Mouse (Mus musculus) neural tube, embryonic 11.5 days (tissue): ENCODE results near the gene Orai3. TPM values are rescaled to one million over a fixed set of nuclear protein-coding genes. Genes with fewer than 3 reads are reported as not detected.

ENCODE experiments used
- ATAC-seq: fragments of 200-750 bp; cut with Nextera tagmentation; 2 replicates; pipeline ENCODE4 v1.8.0; 2017; ENCODE audit warnings: moderate number of reproducible peaks, mild to moderate bottlenecking, moderate TSS enrichment, moderate library complexity; ENCODE audit not compliant: insufficient read depth, low FRiP score, low TSS enrichment
- DNase-seq: peaks from one replicate; pipeline ENCODE4 v3.0.0-alpha.2; 2015; ENCODE audit warnings: low spot score
- H3K27ac ChIP-seq: fragments of 300-500 bp; sonication (generic); 2 replicates; pipeline ENCODE4 v1.5.1; 2014; ENCODE audit warnings: low read depth, mild to moderate bottlenecking, low read length
- H3K27me3 ChIP-seq: fragments of 300-500 bp; sonication (generic); 2 replicates; pipeline ENCODE4 v1.6.1; 2014; ENCODE audit warnings: mild to moderate bottlenecking, low read length, mixed read lengths; ENCODE audit not compliant: control insufficient read depth, insufficient read depth
- H3K36me3 ChIP-seq: fragments of 300-500 bp; sonication (generic); 2 replicates; pipeline ENCODE4 v1.6.1; 2014; ENCODE audit warnings: mild to moderate bottlenecking, low read length, moderate library complexity, mixed read lengths; ENCODE audit not compliant: control insufficient read depth, insufficient read depth
- H3K4me1 ChIP-seq: fragments of 300-500 bp; sonication (generic); 2 replicates; pipeline ENCODE4 v1.6.1; 2014; ENCODE audit warnings: low read length, mixed read lengths; ENCODE audit not compliant: control insufficient read depth, insufficient read depth
- H3K4me2 ChIP-seq: fragments of 300-500 bp; sonication (generic); 2 replicates; pipeline ENCODE4 v1.6.1; 2014; ENCODE audit warnings: low read depth, mild to moderate bottlenecking, moderate library complexity
- H3K4me3 ChIP-seq: fragments of 300-500 bp; sonication (generic); 2 replicates; pipeline ENCODE4 v1.5.1; 2014; ENCODE audit warnings: low read depth, low read length
- H3K9ac ChIP-seq: fragments of 300-500 bp; sonication (generic); 2 replicates; pipeline ENCODE4 v1.6.1; 2014; ENCODE audit warnings: mild to moderate bottlenecking, low read length
- H3K9me3 ChIP-seq: fragments of 300-500 bp; sonication (generic); 2 replicates; pipeline ENCODE4 v1.6.1; 2016; ENCODE audit warnings: low read length; ENCODE audit not compliant: control insufficient read depth
- whole genome bisulfite sequencing: fragments of 180-500 bp; shearing (Covaris S2); extraction: QIAGEN DNeasy Blood & Tissue Kit; methylation state at CpG from one replicate; pipeline ENCODE4 v1.1.7; 2014; 5-methylcytosine and 5-hydroxymethylcytosine counted together
- polyA plus RNA-seq: library from polyadenylated mRNA; unstranded; fragments of >200 nt; fragmentation: Nextera tagmentation; extraction: Ambion mirVana; gene quantifications from 2 replicates; pipeline ENCODE4 v1.2.1, GENCODE M21; 2014

The Orai3 gene
- polyA plus RNA-seq, 1 experiment from 2014 or later, result 5.5 TPM

DNA sequence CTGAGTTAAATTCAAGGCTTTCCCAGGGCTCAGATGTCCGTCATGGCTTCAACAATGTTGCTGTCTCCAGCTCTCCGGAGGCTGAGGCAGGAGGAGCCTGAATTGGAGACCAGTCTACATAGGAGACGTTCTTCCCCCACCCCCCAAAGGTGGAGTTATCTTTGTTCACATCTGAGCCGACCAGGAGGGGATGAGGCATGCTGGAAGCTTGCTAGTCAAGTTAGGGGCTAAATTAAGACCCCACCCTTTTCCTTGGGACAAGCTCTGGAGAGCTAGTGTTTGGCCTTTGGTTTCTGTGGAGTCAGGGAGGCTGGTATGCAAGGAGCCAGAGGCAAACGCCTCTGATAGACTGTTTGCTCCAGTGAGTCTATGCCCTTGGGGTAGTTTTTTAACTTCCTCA lies 16.5 kb upstream of the Orai3 start:
- H3K4me1 ChIP-seq, result no peaks in the 10 kb centered on the region; the same call in 1 of the 2 replicates
- H3K27ac ChIP-seq, result no peak overlapping the region
- ATAC-seq (no peak), DNase-seq (no peak)
- H3K4me2 ChIP-seq, result no peak overlapping the region
- 87% methylated on average over 5 of the region's 5 CpGs for WGBS
- peaks cover 36% of the 10 kb centered on the region for H3K36me3 ChIP-seq
- no peak overlapping the region for H3K4me3 ChIP-seq
- H3K9ac ChIP-seq, result no peak overlapping the region
- H3K27me3 ChIP-seq, result no peaks in the 10 kb centered on the region
- no peaks in the 10 kb centered on the region for H3K9me3 ChIP-seq

DNA sequence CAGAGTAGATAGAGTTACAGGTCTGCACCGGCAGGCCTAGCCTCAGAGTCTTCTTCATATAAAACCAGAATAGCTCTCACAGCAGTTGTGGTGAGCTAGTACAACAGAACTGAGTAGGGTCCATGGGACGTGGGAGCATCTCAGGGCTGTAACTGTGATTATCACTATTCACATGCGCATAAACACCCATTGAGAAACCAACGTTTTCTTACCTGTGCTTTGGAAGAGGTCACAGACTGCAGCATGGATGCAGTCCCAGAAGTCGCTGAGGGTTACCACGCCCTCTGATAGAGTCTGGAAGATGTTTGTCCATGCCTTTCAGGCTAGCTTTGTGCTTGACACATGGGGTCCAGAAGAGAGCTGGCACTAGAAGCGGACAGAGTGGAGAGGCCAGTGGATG lies 15.9 kb upstream of the Orai3 start:
- WGBS, result 92% methylated on average over 7 of the region's 7 CpGs
- Histone ChIP-seq H3K36me3 (peaks cover 34% of the 10 kb centered on the region), H3K9me3 (no peaks in the 10 kb centered on the region), H3K4me2 (no peak overlapping the region), H3K4me3 (no peak overlapping the region), H3K27me3 (no peaks in the 10 kb centered on the region), H3K9ac (no peak overlapping the region), H3K4me1 (no peaks in the 10 kb centered on the region; the same call in 1 of the 2 replicates), H3K27ac (no peak overlapping the region)
- ATAC-seq, result no peak
- DNase-seq, result no peak

DNA sequence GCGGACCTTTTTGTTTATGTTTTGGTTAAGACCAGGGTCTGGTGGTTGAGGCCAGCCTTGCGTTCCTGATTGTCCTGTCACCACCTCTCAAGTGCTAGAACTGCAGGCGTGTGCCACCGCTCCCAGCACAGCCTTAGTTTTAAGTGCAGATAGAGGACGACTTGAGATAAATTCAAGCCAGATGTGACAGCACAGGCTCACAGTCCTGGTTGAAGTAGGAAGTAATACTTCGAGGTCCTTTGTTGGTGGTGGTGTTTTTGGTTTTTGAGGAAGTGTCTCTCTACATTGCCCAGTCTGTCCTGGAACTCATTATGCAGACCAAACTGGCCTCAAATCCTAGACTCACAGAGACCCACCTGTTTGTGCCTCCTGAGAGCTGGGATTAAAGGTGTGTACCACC lies 9.9 kb upstream of the Orai3 start:
- Histone ChIP-seq H3K36me3 (peaks cover 18% of the 10 kb centered on the region), H3K4me1 (no peaks in the 10 kb centered on the region; the same call in 1 of the 2 replicates), H3K4me3 (no peak overlapping the region), H3K27me3 (no peaks in the 10 kb centered on the region), H3K27ac (no peak overlapping the region), H3K4me2 (no peak overlapping the region), H3K9me3 (no peaks in the 10 kb centered on the region), H3K9ac (no peak overlapping the region)
- ATAC-seq (no peak), DNase-seq (no peak)
- 64% methylated on average over 6 of the region's 6 CpGs for WGBS

DNA sequence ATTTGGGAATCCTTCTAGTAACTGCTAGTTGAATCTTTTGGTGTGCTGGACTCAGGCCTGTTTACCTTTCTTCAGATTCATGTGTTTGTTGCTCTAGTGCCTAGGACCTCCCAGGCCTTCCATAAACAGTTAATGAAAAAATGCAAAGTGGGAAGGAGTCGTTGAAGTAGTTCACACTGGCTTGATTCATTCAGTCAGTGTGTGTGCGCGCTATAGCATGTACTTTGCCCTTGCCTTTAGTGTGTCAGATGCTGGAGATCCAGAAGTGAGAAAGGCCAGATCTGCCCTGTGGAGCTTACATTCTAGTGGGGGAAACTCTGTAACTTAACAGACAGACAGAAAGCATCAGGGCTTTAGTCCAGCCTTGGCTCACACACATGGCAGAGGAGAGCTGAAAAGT lies 9.1 kb upstream of the Orai3 start:
- DNase-seq, result no peak
- no peaks in the 10 kb centered on the region for H3K9me3 ChIP-seq
- H3K4me2 ChIP-seq, result no peak overlapping the region
- 96% methylated on average over 3 of the region's 3 CpGs for WGBS
- H3K36me3 ChIP-seq, result peaks cover 18% of the 10 kb centered on the region
- ATAC-seq, result no peak
- no peaks in the 10 kb centered on the region for H3K27me3 ChIP-seq
- no peak overlapping the region for H3K4me3 ChIP-seq
- no peak overlapping the region for H3K9ac ChIP-seq
- no peaks in the 10 kb centered on the region; the same call in 1 of the 2 replicates for H3K4me1 ChIP-seq
- H3K27ac ChIP-seq, result no peak overlapping the region

DNA sequence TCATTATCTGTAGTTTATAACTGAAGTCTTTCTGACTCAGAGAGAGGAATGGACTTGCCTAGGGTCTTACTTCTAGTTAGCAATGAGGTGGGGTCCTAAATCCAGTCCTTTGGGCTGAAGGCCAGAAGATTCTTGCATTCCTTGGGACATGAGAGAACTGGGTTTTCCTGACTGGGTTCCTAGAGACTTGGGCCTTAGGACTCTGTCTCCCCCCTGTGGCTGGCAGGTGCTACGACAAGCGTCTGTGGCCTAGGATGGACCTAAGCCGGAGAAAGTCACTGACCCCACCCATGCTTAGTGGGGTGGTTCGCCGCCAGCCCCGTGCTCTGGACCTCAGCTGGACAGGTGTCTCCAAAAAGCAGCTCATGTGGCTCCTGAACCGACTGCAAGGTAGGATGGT lies 8.6 kb upstream of the Orai3 start:
- DNase-seq (peak; percentile 74), ATAC-seq (no peak)
- Histone ChIP-seq H3K27me3 (no peaks in the 10 kb centered on the region), H3K36me3 (peaks cover 21% of the 10 kb centered on the region), H3K27ac (no peak overlapping the region), H3K4me1 (no peaks in the 10 kb centered on the region; the same call in 1 of the 2 replicates), H3K9me3 (no peaks in the 10 kb centered on the region), H3K9ac (no peak overlapping the region), H3K4me2 (no peak overlapping the region), H3K4me3 (no peak overlapping the region)
- WGBS, result 49% methylated on average over 7 of the region's 7 CpGs

DNA sequence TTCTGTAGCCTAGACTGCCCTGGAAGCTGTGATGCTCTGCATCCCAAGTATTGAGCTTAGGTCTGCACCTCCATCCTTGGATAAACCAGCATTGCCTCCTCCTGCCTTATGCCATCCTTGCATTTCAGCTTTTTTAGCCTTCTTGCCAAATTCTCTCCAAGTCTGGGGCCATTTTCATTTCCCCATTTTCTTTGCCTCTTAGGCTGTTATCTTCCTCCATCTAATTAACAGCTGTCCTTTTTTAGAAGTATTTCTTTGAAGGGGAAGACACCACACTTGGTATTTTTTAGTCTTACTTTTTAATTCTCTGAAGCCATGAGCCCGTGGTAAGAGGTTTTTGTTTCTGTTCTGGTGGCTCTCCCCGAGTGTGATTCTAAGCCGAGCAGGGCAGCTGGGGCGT lies 6.0 kb upstream of the Orai3 start:
- no peak for DNase-seq
- H3K9ac ChIP-seq, result no peak overlapping the region
- peaks cover 3% of the 10 kb centered on the region; the same call in 1 of the 2 replicates for H3K4me1 ChIP-seq
- H3K27me3 ChIP-seq, result no peaks in the 10 kb centered on the region
- WGBS, result 86% methylated on average over 4 of the region's 4 CpGs
- no peaks in the 10 kb centered on the region for H3K9me3 ChIP-seq
- H3K27ac ChIP-seq, result no peak overlapping the region
- no peak for ATAC-seq
- no peak overlapping the region for H3K4me3 ChIP-seq
- H3K36me3 ChIP-seq, result peaks cover 29% of the 10 kb centered on the region
- H3K4me2 ChIP-seq, result no peak overlapping the region

DNA sequence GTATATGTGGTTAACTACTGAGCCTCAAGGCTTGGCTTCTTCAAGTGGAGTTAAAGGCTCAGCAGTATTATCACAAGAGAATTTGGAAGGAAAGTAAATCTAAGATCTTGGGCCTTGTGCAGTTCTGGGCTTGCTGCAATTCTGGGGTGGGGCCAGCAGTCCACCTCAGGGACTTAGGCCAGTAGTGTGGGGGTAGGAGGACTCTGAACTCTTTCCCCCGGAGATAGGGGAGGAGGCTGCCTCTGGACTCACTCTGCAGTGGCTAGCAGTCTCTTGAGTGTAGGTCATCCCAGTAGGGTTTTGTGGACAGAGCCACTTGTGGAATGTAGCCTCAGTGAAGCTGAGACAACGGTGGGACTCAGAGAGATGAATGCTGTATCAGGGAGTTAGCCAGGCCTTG lies 3.9 kb upstream of the Orai3 start:
- H3K27me3 ChIP-seq, result no peaks in the 10 kb centered on the region
- H3K9ac ChIP-seq, result no peak overlapping the region
- H3K4me2 ChIP-seq, result no peak overlapping the region
- H3K36me3 ChIP-seq, result peaks cover 29% of the 10 kb centered on the region
- H3K4me3 ChIP-seq, result no peak overlapping the region
- WGBS, result 86% methylated on average over 2 of the region's 2 CpGs
- no peak for DNase-seq
- no peak overlapping the region for H3K27ac ChIP-seq
- no peak for ATAC-seq
- H3K9me3 ChIP-seq, result no peaks in the 10 kb centered on the region
- H3K4me1 ChIP-seq, result peaks cover 13% of the 10 kb centered on the region

DNA sequence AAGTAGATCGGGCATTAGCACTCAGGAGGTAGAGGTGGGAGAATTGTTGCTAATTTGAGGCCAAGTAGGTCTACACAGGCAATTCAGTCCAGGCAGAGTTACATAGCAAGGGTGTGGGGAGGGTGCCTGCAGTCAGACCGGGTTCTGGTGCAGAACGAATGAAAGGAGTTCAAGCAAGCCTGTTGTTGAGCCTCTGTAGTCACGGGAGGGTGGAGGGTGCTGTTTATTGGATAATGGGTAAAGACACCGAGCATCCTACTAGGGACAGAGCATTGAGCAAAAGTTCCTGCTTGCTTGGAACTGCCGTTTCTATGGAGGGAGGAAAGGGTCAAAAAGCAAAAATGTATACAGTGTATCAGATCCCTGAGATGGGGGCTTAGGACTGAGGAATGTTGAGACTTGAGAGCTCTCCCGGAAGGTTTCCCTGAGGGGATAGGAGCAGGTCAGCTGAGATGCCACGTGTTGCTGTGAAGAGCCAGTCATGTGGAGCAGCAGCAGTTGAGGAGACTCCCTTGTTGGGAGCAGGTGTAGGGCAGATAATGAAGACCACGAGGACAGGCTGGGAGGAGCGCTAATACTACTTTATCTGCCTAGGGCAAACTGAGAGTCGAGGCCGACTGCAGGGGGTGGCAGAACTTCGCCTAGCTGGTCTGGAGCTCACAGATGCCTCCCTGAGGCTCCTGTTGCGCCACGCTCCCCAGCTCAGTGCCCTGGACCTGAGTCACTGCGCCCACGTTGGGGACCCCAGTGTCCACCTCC lies 2.6 kb upstream of the Orai3 start:
- peaks cover 13% of the 10 kb centered on the region for H3K4me1 ChIP-seq
- 82% methylated on average over 17 of the region's 17 CpGs for WGBS
- no peak overlapping the region for H3K4me3 ChIP-seq
- H3K4me2 ChIP-seq, result no peak overlapping the region
- DNase-seq (no peak), ATAC-seq (no peak)
- H3K9ac ChIP-seq, result no peak overlapping the region
- H3K27ac ChIP-seq, result no peak overlapping the region
- H3K9me3 ChIP-seq, result no peaks in the 10 kb centered on the region
- peaks cover 27% of the 10 kb centered on the region for H3K36me3 ChIP-seq
- H3K27me3 ChIP-seq, result no peaks in the 10 kb centered on the region

DNA sequence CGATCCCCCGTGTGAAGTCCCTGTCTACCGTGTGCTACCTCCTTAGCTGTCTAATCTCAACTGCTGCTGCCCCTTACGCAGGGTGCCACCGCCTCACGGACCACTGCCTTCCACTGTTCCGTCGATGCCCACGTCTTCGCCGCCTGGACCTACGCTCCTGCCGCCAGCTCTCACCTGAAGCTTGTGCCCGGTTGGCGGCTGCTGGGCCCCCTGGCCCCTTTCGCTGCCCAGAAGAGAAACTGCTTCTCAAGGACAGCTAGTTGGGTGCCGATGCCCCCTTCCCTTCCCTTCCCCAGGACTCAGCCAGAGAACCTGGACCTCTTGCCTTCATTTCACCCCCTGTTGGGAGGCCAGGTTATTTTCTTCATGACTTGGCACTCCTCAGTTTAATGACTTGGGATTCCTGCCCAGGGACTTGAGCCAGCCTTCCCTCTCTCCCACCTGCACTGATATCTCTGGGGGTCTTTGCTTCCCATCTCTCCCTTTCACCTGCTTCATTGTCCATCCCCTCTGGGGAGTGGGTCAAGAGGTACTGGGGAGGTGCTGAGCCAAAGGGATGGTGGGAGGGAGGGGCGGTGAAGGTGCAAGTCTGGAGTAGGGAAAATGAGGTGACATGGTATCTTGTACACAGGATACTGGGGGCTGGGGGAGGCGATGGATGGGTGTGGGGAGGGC lies 1.8 kb upstream of the Orai3 start:
- H3K27ac ChIP-seq, result no peak overlapping the region

More for the DNA sequence above, 1.8 kb upstream of the Orai3 start:
- Histone ChIP-seq H3K27me3 (no peaks in the 10 kb centered on the region), H3K4me3 (no peak overlapping the region), H3K9me3 (no peaks in the 10 kb centered on the region), H3K4me2 (no peak overlapping the region), H3K9ac (no peak overlapping the region), H3K36me3 (peaks cover 24% of the 10 kb centered on the region), H3K4me1 (peaks cover 13% of the 10 kb centered on the region)
- no peak for DNase-seq
- no peak for ATAC-seq
- 93% methylated on average over 19 of the region's 19 CpGs for WGBS
